Mouse (Mus musculus): Measurements from ENCODE around the gene Unc5c.

DNA sequence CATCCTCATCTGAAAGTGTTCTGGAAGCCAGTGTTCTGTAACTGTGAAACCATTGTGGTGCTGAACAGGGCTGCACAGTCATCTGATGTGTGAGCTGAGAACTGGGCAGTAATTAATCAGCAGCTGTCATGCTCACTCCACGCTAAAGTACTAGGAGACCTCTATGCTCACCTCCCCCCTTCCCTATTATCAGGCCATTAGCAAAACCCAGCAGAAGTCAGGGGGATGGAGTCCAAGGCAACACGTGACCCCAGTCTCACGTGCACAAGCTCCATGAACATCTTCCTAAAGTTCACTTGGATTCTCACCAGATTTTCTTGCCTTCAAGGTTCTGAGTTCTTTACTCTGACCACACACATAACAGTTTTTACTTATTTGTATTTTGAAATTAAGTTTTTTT lies 11.7 kb downstream of the Unc5c start:
- TF ChIP-seq CTCF (IDR thresholded peaks at IDR 0.05; ENCODE audit: control insufficient read depth, insufficient read depth, insufficient read length): no peak
- no peak for TF ChIP-seq MAX (IDR thresholded peaks at IDR 0.05)
- TF ChIP-seq USF1 (IDR thresholded peaks at IDR 0.05; ENCODE audit: low read depth): no peak
- TF ChIP-seq CEBPB (IDR thresholded peaks at IDR 0.05; ENCODE audit: low read depth): no peak
- no peak for TF ChIP-seq MYOG (IDR thresholded peaks at IDR 0.05; ENCODE audit: control insufficient read depth, extremely low read depth, insufficient read length)
- TF ChIP-seq FOSL1 (IDR thresholded peaks at IDR 0.05; ENCODE audit: insufficient read depth, low read length, poor library complexity, severe bottlenecking): no peak

Measured in C2C12 (cell line).